Mouse (Mus musculus): ENCODE measurements around the gene Gm21976.

The Gm21976 gene

DNA sequence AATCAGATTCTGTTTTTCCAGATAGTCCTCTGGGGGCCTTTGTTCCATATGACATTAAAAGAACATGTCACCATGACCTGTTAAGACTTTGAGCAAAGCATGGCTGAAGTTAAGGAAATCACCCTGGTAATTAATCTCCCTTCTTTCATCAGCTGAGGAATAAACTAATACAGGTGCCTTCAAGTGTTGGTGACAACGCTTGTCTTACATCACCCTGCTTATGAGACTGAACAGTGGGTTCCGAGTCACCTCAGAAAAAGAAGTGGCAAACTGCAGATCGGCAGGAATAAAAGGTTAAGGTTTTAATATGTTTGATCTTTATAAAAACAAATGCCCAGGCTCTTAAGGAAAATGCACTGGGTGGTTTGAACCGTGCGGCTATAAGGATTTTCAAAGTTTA, at the start of gene Gm21976:
TSS of gene Gm21976 (plus strand) at position 202 of the 400 bp plus-strand sequence.
- DNase-seq (ENCODE audit: low spot score in 2 of 2) = no peak

DNA sequence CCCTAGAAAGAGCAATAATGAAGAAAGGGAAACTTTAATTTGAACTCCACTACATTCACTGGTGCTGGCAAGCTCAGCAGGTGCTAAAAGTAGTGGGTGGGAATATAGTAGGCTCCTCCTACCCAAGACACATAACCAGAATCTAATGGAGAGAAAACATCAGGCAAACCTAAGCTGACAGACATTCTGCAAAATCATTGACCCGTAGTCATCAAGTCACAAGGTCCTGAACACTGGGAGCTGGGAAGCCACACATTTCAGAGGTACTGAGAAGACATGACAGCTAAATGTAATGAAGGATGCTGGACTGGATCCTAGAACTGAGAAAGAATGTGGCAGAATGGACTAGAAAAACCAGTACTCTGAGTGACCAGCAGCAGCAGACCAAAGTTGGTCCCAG, 49.2 kb upstream of the Gm21976 start:
- no peak for DNase-seq (ENCODE audit: low spot score in 2 of 2)

DNA sequence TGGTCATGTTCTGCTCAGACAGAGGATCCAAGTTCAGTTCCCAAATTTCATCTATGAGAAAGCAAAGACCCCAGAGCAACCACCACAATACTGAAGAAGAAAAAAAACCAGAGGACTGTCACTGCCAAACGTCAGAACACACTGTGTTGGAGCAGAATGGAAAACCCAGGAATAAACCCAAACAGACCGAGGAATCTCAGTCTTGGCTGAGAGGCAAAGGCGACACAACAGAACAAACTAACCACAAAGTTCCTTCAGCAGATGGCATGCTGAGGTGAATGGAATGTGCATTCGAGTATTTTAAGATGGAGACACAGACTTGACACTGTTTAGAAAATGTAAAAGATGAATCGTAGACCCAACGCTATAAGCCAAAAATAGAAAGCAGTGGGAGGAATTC, 44.2 kb upstream of the Gm21976 start:
- DNase-seq (ENCODE audit: low spot score in 2 of 2) = no peak

DNA sequence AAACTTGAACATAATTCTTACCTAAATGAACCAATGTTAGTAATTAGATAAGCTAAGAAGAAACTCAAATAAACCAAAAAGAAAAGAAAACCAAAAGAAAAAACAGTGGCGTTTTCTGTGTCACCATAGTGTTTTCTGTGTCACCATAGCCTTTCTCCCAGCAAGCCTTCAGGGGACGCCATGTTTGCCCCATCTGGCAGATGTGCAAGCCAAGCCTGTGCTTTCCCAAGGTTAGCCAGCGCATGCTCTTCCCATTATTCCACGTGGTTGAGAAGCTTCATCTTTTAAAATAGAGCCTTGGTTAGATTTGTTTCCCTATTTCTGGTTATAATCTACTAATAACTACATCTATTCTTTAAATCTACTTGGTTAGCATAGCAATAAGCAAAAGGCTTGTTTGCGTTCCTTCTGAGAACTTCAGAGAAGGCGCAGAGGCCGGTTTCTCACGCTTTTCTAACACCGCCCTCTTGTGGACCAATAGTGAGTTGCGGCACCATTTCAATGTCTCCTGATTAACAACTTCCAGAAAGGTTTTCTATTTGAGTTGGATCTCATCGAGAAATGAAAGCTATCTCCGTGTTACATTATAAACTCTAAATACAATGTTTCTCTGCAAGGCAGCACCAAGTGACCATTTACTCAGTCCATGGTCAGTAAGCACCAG, 39.6 kb upstream of the Gm21976 start:
- peak; percentile 76 to 81 for DNase-seq (ENCODE audit: low spot score in 2 of 2)

DNA sequence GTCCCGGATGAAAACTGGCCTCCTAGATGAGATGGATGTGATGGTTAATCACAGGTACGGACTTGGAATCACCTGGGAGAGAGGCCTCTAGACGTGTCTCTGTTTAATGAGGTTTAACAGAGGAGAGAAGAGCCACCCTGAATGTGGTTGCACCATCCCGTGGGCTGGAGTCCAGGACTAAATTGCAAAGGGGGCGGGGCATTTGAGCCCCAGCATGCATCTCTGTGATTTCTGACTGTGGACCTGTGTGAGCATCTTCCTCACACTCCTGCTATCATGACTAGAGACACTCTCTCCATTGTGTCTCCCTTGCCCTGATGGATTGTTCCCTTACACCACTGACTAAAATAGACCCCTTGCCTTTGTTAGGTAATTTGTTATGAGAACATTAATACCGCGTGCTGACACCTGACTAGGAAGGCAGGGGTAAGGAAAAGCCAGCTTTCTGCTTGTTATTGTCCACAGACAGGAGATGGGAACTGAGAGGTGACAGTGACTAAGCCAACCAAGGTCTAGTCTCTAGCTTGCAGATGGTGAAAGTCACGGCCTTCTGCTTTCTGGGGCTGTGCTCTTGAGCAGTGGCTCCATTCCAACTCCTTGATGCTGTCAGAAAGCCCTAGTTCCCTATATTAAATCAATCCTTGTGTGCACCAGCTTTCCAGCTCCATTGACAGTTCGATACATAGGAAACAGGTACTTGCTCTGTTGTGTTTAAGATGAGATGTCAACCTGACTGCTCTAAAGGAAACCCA, 38.0 kb upstream of the Gm21976 start:
- no peak for DNase-seq (ENCODE audit: low spot score in 2 of 2)

DNA sequence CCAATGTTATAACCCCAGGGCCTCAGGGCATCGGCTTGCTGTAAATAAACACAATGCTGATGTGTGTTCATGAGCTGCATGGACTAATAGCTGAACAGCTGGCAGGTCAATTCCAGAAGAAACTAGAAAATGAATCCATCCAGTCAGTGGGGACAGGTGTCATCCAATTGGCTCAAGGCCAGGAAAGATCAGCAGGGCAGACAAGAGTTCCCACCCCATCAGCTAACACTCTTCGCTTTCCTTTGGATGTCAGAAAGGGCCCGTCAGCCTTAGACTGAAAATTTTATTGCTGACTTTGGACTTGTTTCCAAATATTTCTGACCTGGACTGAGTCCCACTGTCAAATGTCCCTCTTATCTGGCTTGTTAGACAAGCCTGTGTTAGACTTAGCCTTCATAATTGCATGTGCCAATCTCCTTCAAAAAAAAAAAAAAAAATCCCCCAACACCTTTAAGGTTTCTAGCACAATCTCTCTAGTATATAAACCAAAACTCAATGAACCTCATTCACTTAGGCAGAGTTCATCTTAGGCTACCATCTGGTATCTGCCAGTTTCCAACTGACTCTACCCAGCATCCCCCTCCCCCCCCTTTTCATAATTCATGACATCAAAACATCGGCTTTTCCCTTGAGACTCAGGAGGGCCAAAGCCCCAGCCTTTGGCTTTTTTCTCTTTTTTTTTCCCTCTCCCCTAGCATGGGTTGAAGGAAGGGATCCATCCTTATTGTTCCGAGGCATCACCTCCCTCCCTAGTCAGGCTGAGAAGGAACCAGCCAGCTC, 34.9 kb upstream of the Gm21976 start:
- no peak for DNase-seq (ENCODE audit: low spot score in 2 of 2)

DNA sequence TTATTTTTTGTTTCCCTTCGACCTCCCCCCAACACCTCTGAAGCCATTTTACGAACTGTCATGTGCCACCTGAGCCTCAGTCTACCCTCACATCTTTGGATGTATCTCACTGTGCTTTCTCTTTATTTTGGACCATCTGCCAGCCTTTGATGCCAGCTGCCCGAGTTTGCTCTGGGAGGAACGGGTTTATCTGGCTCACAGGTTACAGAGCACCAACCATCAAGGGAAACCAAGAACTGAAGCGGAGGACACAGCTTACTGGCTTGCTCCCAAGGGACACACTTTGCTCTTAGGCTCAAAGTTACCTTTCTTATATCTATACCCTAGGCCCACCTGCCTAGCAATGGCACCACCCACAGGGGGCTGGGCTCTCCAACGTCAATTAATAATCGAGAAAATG, 34.3 kb upstream of the Gm21976 start:
- DNase-seq (ENCODE audit: low spot score in 2 of 2) = no peak

DNA sequence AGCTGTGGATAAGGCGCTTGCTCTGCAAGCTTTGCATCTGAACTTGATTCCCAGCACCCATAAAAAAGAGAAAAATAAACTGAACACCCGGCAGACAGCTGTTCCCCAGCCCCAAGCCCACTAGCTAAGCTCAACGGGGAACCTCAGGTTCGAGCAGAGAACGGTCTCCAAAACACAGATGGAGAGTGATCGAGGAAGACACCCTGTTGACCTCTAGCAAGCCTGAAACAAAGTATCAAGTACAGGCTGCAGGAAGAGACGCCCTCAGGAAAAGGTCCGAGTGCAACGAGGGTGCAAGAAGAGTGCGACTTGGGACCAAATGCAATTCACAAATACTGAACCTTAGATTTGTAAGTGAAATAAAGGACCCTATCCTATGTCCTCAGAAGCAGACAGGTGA, 30.1 kb upstream of the Gm21976 start:
- DNase-seq (ENCODE audit: low spot score in 2 of 2) = no peak

DNA sequence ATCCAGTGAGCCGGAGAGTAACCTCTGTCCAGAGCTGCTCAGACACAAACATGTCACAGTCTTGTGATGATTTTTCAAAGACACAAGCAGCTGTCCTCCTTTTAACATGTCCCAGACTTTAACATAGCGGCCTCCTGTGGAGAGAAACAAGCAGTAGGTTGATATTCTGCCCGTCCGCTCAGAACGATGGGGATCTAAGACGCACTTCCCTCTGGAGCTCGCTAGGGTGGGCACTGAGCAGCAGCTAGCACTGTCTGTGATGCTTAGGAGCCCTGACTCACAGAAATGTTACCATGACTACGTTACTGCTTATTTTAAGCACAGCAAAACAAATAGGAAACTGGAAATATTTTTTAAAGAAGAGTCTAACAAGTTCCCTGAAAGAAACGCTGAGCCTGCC, 24.8 kb upstream of the Gm21976 start:
- peak; percentile 15 to 54 for DNase-seq (ENCODE audit: low spot score in 2 of 2)

DNA sequence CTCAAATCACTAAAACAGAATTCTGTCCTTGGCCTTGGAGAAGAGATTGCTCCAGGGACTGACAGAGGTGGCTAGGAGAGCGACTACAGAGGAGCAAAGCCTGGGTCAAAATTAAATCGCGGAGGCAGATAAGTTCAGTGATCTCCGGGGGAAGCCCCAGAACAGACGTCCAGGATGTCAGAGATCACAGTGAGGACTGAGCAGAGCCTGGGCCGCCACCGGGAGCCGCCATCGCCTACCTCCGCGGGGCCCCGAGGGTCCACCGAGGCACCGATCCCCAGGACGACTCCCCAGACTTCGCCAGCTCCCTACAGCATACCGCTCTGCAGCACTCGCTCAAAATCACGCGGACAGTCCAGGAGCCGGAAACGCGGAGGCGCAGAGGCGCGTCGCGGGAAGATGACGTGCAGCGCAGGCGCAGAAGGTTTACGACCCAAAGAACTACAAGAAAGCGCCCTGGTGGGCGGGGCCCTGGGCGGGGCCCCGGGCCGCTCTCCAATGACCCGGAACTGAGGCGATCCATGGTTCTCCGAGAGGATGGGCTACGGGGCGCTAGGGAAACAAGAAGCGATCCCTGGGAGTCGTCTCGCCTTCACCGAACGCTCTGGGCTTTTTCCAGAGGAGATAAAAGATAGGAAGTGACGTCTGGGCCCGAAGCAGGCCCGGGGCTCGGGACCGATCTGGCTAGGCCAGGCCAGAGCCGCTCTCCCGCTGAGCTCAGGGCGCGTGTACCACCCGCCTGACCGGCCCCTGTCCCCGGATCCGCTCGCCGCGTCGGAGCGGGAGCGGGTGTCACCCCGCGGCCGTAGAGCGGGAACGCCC, 16.8 kb upstream of the Gm21976 start, which contains the start of the genes Utp15 and Ankra2:
TSS of gene Utp15 (minus strand) at position 406 of the 822 bp plus-strand sequence.
TSS of gene Ankra2 (plus strand) at position 439 of the 822 bp plus-strand sequence.
- peak; percentile 96 to 99 for DNase-seq (ENCODE audit: low spot score in 2 of 2)

DNA sequence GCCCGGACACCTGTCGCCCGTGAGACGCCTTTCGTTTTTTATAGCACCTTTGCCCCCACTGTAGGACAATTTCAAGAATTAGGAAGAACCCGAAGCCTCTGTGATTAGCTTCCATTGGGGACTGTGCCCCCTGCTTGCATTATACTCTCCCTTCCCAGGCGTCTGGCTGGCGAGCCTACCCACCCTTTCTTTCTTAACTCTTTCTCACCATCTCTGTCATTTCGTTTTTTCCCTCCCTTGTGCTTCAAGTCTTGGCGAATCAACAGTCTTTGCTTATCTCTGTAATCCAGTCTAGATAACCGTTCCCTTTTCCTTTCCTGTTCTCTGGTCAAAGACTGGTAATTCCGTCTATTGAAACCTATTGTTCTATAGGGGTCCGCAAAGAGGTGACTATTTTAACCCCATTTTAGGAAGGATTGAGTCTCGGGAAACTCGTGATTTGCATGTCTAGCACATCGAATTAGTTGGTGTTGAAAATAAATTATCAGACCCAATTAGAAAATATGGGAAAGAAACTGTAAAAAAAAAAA, 16.2 kb upstream of the Gm21976 start:
- DNase-seq (ENCODE audit: low spot score in 2 of 2) = no peak

DNA sequence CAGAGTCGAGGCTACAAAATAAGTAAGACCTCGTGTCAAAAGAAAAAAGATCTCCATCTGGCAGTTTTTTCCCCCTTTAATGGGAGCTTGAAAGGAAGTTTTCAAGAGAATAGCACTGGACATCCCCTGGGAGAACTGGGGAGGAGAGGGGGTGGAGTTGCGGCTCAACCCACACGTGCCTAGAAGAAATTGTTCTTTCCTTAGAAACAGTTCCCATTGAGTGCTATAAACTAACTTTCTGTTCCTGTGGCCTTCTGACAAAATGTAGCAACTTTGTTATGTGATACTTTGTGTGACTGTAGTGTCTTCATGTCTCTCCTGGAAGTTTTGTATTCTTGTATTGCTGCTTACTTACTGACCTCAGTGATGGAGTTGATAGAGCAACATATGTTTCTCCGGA, 15.6 kb upstream of the Gm21976 start:
- DNase-seq (ENCODE audit: low spot score in 2 of 2) = no peak

DNA sequence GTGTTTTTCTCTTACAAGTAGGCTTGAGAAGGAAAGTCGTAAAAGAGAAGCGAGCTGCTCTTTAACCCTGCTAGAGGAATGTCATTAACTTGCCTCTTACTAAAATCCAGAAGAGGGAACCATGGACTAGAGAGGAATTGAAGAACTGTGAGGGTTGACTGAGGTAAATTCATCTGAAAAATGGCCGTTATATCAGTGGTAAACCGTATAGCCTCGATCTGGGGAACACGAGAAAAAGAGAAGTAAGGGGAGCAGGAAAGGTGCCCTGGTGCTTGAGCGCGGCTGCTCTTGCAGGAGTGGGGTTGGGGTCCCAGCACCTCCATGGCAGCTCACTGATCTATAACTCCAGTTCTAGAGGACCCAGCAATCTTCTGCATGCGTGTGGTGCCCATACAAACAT, 5.7 kb upstream of the Gm21976 start:
- no peak for DNase-seq (ENCODE audit: low spot score in 2 of 2)

DNA sequence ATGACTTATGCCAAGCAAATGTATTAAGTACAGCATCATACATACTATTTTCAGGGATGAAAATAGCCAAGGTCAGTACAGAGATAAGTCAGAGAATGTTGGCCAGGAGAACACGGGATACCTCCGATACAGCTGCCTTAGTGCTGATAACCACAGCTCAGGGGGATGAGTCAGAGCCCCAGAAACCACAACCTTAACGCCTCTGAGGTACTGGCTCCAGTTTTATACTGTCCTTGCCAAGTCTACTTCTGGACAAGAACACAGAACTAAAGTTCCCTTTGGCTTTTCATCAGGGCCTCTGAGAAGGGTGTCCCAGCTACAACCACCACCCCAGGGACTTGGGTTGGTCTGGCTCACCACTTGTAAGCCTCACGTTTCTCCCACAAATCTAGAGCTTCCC, 4.0 kb upstream of the Gm21976 start:
- DNase-seq (ENCODE audit: low spot score in 2 of 2) = no peak

DNA sequence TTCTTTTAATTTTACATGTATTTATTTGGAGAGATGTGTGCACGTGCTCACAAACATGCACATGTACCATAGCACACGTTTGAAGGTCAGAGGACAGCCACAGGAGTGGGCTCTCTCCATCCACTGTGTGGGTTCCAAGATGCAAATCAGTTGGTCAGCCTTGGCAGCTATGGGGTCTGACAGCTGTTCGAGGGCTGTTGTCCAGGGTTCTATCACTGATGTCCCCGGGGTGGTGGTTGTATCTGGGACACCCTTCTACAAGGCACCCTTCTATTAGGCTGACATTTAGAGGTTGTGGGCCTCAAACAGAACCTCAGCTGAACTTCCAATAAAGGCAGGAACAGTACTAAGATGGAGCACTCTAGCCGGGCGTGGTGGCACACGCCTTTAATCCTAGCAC, 3.4 kb upstream of the Gm21976 start:
- no peak for DNase-seq (ENCODE audit: low spot score in 2 of 2)

DNA sequence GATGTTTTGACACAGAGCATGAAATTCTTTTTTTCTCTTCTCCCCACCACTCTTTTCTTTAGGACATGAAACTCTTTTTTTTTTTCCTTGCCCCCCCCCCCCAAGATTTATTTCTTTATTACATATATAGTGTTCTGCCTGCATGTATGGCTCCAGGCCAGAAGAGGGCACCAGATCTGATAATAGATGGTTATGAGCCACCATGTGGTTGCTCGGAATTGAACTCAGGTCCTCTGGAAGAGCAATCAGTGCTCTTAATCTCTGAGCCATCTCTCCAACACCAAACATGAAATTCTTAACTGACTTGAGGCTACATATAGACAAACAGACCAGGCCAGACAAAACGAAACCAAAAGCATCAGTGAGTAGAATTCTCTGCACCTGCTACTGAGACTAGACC, 2.2 kb upstream of the Gm21976 start:
- no peak for DNase-seq (ENCODE audit: low spot score in 2 of 2)

DNA sequence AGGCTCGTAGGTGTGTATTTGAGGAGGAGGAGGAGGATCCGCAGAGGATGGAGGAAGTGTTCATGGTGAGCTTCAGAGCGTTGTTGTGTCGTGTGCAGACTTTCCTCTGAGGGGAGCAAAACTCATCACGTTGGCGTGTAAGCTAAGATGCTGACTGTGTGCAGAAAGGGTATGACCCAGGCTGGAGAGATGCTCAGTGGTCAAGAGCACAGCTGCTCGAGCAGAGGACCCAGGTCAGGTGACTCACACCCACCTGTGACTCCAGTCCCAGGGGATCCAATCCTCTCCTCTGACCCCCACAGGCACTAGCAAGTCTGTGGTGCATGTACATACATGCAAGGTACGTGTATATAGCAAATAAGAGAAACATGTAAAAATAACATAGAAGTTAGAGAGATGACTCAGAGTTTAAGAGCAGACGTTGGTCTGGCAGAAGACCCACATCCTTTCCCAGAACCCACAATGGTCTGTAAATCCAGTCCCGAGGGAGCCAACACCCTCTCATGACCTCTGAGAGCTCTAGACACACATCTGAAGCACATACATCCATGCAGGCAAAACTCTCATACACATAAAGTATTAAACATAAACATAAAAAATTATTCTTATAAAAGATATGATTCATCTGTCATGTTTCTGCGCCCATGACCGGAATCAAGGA, 1.4 kb downstream of the Gm21976 start:
- no peak for DNase-seq (ENCODE audit: low spot score in 2 of 2)

DNA sequence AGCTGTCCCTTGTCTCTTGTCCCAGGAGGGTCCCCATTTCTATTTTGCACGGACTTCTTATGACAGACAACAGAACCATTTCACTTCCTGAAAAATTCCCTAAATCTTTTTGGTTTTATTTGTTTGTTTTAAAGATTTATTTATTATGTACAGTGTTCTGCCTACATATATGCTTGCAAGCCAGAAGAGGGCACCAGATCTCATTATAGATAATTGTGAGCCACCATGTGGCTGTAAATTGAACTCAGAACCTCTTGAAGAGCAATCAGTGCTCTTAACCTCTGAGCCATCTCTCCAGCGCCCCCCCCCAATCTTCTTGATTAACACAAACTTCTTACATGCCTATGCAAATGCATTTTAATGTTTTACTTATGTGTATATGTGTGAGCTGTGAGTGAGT, 11.0 kb downstream of the Gm21976 start:
- no peak for DNase-seq (ENCODE audit: low spot score in 2 of 2)

DNA sequence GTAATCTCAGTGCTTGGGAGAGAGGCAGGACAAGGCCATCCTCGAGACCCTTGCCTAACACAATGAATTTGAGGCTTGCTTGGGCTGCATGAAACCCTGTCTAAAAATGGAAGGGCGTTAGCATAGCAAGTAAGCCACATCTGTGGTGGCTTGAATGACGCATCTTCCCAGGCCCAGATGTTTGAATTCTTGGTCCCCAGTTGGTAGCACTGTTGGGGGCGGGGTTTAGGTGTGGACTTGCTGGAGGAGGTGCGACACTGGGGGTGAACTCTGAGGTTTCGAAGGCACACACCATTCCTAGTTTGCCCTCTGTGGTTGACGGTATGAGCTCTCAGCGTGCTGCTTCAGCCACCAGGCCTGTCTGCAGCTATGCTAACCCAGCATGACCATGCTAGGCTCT, 12.0 kb downstream of the Gm21976 start:
- DNase-seq (ENCODE audit: low spot score in 2 of 2) = no peak

DNA sequence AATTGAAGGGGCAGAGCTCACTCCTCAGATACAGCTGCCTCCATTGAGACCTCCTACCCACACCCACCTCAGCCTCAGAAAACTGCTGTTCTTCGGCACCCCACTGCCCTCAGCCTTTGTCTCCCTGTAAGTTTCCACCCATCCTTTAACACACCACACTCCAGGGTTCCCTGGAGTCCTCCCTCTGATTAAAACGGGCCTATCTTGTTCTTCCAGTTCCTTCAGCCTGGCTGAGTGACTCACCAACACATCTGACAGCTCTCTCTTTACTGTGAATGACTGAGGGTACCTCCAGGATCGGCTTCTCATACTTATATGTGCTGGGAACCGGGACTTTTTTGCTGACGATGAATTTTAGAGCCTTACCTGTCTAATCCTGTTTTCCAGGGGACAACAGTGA, 16.4 kb downstream of the Gm21976 start:
- no peak for DNase-seq (ENCODE audit: low spot score in 2 of 2)

DNA sequence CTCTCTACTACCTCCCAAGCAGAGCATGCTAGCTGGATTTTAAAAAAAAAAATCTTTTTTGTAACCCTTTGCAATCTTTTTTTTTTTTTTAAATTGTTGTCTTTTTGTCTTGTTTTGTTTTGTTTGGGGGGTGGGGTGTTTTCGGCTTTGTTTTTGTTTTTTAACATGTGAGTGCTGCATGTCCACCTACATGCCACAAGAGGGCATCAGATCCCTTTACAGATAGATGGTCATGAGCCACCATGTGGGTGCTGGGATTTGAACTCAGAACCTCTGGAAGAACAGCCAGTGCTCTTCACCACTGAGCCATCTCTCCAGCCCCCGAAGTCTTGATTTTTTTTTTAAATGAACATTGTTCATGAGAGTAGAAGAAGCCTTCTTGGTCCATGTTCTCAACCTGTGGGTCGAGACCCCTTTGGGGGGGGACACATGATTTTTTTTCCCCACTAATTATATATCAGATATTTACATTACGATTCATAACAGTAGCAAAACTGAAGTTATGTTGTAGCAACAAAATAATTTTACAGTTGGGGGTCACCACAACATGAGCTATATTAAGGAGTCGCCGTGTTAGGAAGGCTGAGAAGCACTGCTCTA, 18.3 kb downstream of the Gm21976 start:
- DNase-seq (ENCODE audit: low spot score in 2 of 2) = no peak

All from frontal cortex, postnatal 25 days (tissue).